Mouse (Mus musculus) stomach, postnatal 0 days (tissue): ENCODE data around the gene Mlh3.

Experiments used
- CTCF ChIP-seq: IDR thresholded peaks from 2 replicates; pipeline ENCODE4 v1.5.1; 2016; ENCODE audit warnings: antibody characterized with exemption, low read depth, mild to moderate bottlenecking, moderate library complexity
- EP300 ChIP-seq: optimal IDR thresholded peaks from 2 replicates; pipeline ENCODE3; 2016; ENCODE audit warnings: antibody characterized with exemption

DNA sequence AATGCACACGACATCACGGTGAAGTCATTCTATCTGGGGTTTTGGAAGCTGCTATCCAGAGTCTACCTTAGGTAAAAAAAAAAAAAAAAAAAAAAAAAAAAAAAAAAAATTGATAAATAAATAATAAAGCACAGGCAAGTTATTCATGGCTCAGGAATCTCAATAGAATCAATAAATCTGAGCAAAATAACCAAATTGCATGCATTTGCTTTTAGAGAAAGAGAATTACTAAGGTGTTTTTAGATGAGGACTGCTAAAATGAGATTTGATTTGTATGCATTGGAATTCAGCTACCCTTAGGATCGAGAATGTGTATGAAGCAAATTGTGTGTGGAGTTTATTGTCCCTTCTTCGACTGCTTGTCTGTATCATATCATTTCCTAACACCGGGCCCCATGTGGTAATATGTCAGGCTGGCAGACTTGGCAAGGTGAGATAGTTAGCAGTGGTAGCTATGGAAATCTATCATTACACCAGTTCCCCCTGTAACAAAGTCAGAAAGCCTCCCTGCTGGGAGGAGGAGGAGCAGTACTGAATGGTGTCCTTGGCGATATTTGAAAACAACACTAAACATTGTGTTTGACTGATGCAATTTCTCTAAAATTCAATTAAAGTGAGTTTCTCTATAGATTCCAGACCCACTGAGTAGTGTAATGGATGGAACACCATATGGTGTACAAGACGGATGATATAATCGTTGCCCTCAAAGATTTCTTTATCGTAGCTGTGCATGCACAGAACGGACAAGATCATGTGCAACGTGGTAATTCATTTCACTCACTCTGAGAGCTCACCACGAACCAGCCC, 10.6 kb upstream of the Mlh3 start:
- TF ChIP-seq EP300 = no peak
- no peak for TF ChIP-seq CTCF
